Mouse (Mus musculus): Measurements from ENCODE around the gene Hnrnpdl. TPM values are rescaled to one million over a fixed set of nuclear protein-coding genes. Genes with fewer than 3 reads are reported as not detected.

Hnrnpdl gene
- polyA plus RNA-seq, 1 experiment from 2014 or later = 95.1 TPM

DNA sequence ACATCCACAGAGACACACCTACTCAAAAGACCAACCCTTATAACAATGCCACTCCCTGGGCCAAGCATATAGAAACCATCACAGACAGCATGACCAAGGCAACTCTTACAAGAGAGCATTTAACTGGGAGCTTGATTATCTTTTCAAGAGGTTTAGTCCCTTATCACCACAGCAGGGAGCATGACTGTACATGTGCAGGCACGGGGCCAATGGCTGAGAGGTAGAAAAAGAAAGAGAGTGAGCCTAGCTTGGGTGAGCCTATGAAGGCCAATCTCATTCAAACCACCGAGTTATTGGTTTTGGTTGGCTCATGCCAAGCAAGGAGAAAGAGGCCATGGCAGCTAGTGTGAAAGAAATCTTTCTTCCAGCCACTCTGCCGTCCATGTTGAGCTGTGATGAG is 34.0 kb downstream of the Hnrnpdl start:
- no peaks in the 10 kb centered on the region for H3K27me3 ChIP-seq (ENCODE audit: control insufficient read depth, insufficient read depth, low read length)
- 24% methylated on average over 3 of the region's 3 CpGs for WGBS
- H3K4me1 ChIP-seq (ENCODE audit: control insufficient read depth in 2 of 2, insufficient read depth in 2 of 2, low read length in 2 of 2) = peaks cover 10 to 21% of the 10 kb centered on the region in 2 experiments
- no peak overlapping the region for H3K4me2 ChIP-seq (ENCODE audit: low read length)
- no peaks in the 10 kb centered on the region for H3K9me3 ChIP-seq (ENCODE audit: control insufficient read depth, low read length)
- peak overlapping the region in 1 of 2 experiments; percentile 61; a peak in 2 of 4 replicates for H3K27ac ChIP-seq (replicated peaks in 1 of 2; ENCODE audit: control insufficient read depth in 1 of 2, insufficient read depth in 1 of 2, low read depth in 2 of 2, low read length in 2 of 2)
- no peak overlapping the region for H3K9ac ChIP-seq (ENCODE audit: low read length)
- no peak overlapping the region for H3K4me3 ChIP-seq (ENCODE audit: control insufficient read depth in 1 of 2, insufficient read depth in 1 of 2, low read depth in 1 of 2, low read length in 2 of 2)
- no peaks in the 10 kb centered on the region for H3K36me3 ChIP-seq (ENCODE audit: control insufficient read depth, insufficient read depth, low read length)
- no peak for ATAC-seq (ENCODE audit: insufficient number of reproducible peaks, insufficient read depth, low FRiP score, low read depth)

DNA sequence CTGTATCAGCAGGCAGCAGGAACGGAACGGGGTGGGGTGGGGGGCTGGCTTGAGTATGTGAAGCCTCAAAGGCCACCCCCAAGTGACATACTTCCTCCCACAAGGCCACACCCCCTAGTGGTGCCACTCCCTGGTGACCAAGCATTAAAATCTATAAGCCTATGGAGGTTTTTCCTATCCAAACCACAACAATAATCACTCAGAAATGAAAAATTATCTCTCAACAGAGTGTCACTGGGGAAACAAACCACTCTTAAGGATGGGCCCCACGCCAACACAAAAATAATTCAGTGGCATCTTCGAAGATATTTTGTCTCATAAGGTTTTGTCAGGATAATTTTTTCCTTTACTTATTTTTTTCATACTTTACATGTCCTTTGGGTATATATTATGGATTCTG is 35.6 kb downstream of the Hnrnpdl start:
- no peaks in the 10 kb centered on the region for H3K36me3 ChIP-seq (ENCODE audit: control insufficient read depth, insufficient read depth, low read length)
- 75% methylated on average over 4 of the region's 4 CpGs for WGBS
- H3K9ac ChIP-seq (ENCODE audit: low read length) = no peak overlapping the region
- no peaks in the 10 kb centered on the region for H3K9me3 ChIP-seq (ENCODE audit: control insufficient read depth, low read length)
- H3K4me2 ChIP-seq (ENCODE audit: low read length) = no peak overlapping the region
- H3K4me3 ChIP-seq (ENCODE audit: control insufficient read depth in 1 of 2, insufficient read depth in 1 of 2, low read depth in 1 of 2, low read length in 2 of 2) = no peak overlapping the region
- no peaks in the 10 kb centered on the region for H3K27me3 ChIP-seq (ENCODE audit: control insufficient read depth, insufficient read depth, low read length)
- no peak overlapping the region for H3K27ac ChIP-seq (replicated peaks in 1 of 2; ENCODE audit: control insufficient read depth in 1 of 2, insufficient read depth in 1 of 2, low read depth in 2 of 2, low read length in 2 of 2)
- H3K4me1 ChIP-seq (ENCODE audit: control insufficient read depth in 2 of 2, insufficient read depth in 2 of 2, low read length in 2 of 2) = peaks cover 10 to 21% of the 10 kb centered on the region in 2 experiments
- ATAC-seq (ENCODE audit: insufficient number of reproducible peaks, insufficient read depth, low FRiP score, low read depth) = no peak

GRCm38 (mm10) chr5:100000500-100000899 is 39.0 kb downstream of the Hnrnpdl start:
- Histone ChIP-seq H3K4me1 (ENCODE audit: control insufficient read depth in 2 of 2, insufficient read depth in 2 of 2, low read length in 2 of 2) (peaks cover 4 to 7% of the 10 kb centered on the region in 2 experiments), H3K36me3 (ENCODE audit: control insufficient read depth, insufficient read depth, low read length) (no peaks in the 10 kb centered on the region), H3K4me3 (ENCODE audit: control insufficient read depth in 1 of 2, insufficient read depth in 1 of 2, low read depth in 1 of 2, low read length in 2 of 2) (no peak overlapping the region), H3K9ac (ENCODE audit: low read length) (no peak overlapping the region), H3K27me3 (ENCODE audit: control insufficient read depth, insufficient read depth, low read length) (no peaks in the 10 kb centered on the region), H3K9me3 (ENCODE audit: control insufficient read depth, low read length) (0 out of 2 replicates have a peak, but pooled peaks cover 3% of the 10 kb centered on the region), H3K4me2 (ENCODE audit: low read length) (no peak overlapping the region), H3K27ac (replicated peaks in 1 of 2; ENCODE audit: control insufficient read depth in 1 of 2, insufficient read depth in 1 of 2, low read depth in 2 of 2, low read length in 2 of 2) (no peak overlapping the region)
- no peak for ATAC-seq (ENCODE audit: insufficient number of reproducible peaks, insufficient read depth, low FRiP score, low read depth)
- 34% methylated on average over 8 of the region's 8 CpGs for WGBS

- Histone ChIP-seq H3K36me3 (ENCODE audit: control insufficient read depth, insufficient read depth, low read length) (no peaks in the 10 kb centered on the region), H3K4me1 (ENCODE audit: control insufficient read depth in 2 of 2, insufficient read depth in 2 of 2, low read length in 2 of 2) (peaks cover 0 to 3% of the 10 kb centered on the region in 2 experiments; a peak in 2 of 4 replicates), H3K9me3 (ENCODE audit: control insufficient read depth, low read length) (0 out of 2 replicates have a peak, but pooled peaks cover 3% of the 10 kb centered on the region), H3K27ac (replicated peaks in 1 of 2; ENCODE audit: control insufficient read depth in 1 of 2, insufficient read depth in 1 of 2, low read depth in 2 of 2, low read length in 2 of 2) (no peak overlapping the region), H3K27me3 (ENCODE audit: control insufficient read depth, insufficient read depth, low read length) (no peaks in the 10 kb centered on the region), H3K9ac (ENCODE audit: low read length) (no peak overlapping the region), H3K4me3 (ENCODE audit: control insufficient read depth in 1 of 2, insufficient read depth in 1 of 2, low read depth in 1 of 2, low read length in 2 of 2) (no peak overlapping the region), H3K4me2 (ENCODE audit: low read length) (no peak overlapping the region)
- WGBS = 69% methylated on average over 7 of the region's 7 CpGs
- ATAC-seq (ENCODE audit: insufficient number of reproducible peaks, insufficient read depth, low FRiP score, low read depth) = no peak
Observed at GRCm38 (mm10) chr5:100000048-100000447, 39.4 kb downstream of the Hnrnpdl start.

DNA sequence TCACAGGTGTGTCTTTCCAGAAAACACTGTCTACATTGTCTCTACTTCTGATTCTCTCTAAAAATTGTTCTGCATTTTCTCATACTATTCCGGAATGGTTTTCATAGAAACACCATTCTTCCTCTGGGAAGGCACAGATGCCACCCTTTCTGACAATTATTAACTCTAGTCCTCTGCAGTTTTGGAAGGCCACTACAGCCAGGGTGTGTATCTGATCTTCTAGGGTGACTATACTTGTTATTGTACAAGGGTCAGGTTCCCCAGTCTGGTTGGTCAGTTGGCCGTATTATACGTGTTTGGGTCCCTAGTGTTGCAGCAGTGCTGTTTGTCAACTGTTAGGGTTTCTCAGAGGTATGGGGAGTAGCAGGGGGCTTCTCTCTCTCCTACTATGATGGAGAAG is 44.8 kb downstream of the Hnrnpdl start:
- no peak overlapping the region for H3K4me2 ChIP-seq (ENCODE audit: low read length)
- H3K36me3 ChIP-seq (ENCODE audit: control insufficient read depth, insufficient read depth, low read length) = no peaks in the 10 kb centered on the region
- ATAC-seq (ENCODE audit: insufficient number of reproducible peaks, insufficient read depth, low FRiP score, low read depth) = no peak
- no peak overlapping the region for H3K9ac ChIP-seq (ENCODE audit: low read length)
- no peak overlapping the region for H3K27ac ChIP-seq (replicated peaks in 1 of 2; ENCODE audit: control insufficient read depth in 1 of 2, insufficient read depth in 1 of 2, low read depth in 2 of 2, low read length in 2 of 2)
- no peak overlapping the region for H3K4me3 ChIP-seq (ENCODE audit: control insufficient read depth in 1 of 2, insufficient read depth in 1 of 2, low read depth in 1 of 2, low read length in 2 of 2)
- H3K9me3 ChIP-seq (ENCODE audit: control insufficient read depth, low read length) = 0 out of 2 replicates have a peak, but pooled peaks cover 3% of the 10 kb centered on the region
- WGBS = 87% methylated on average over 3 of the region's 3 CpGs
- H3K27me3 ChIP-seq (ENCODE audit: control insufficient read depth, insufficient read depth, low read length) = no peaks in the 10 kb centered on the region
- H3K4me1 ChIP-seq (ENCODE audit: control insufficient read depth in 2 of 2, insufficient read depth in 2 of 2, low read length in 2 of 2) = no peaks in the 10 kb centered on the region

GRCm38 (mm10) chr5:99994166-99994565 is 45.3 kb downstream of the Hnrnpdl start:
- Histone ChIP-seq H3K36me3 (ENCODE audit: control insufficient read depth, insufficient read depth, low read length) (no peaks in the 10 kb centered on the region), H3K4me3 (ENCODE audit: control insufficient read depth in 1 of 2, insufficient read depth in 1 of 2, low read depth in 1 of 2, low read length in 2 of 2) (no peak overlapping the region), H3K9ac (ENCODE audit: low read length) (no peak overlapping the region), H3K27ac (replicated peaks in 1 of 2; ENCODE audit: control insufficient read depth in 1 of 2, insufficient read depth in 1 of 2, low read depth in 2 of 2, low read length in 2 of 2) (no peak overlapping the region), H3K27me3 (ENCODE audit: control insufficient read depth, insufficient read depth, low read length) (no peaks in the 10 kb centered on the region), H3K4me1 (ENCODE audit: control insufficient read depth in 2 of 2, insufficient read depth in 2 of 2, low read length in 2 of 2) (no peaks in the 10 kb centered on the region), H3K4me2 (ENCODE audit: low read length) (no peak overlapping the region), H3K9me3 (ENCODE audit: control insufficient read depth, low read length) (0 out of 2 replicates have a peak, but pooled peaks cover 3% of the 10 kb centered on the region)
- WGBS = 76% methylated on average over 3 of the region's 3 CpGs
- no peak for ATAC-seq (ENCODE audit: insufficient number of reproducible peaks, insufficient read depth, low FRiP score, low read depth)

Other genes starting within 250 kb of the Hnrnpdl start
- gene Vamp9, start 133.4 kb downstream of the Hnrnpdl start, polyA plus RNA-seq (2014; fragmentation: Nextera tagmentation; extraction: Ambion mirVana) = 0.42 and 0.96 TPM in 2 replicates
- gene Hnrnpd, start 60.7 kb downstream of the Hnrnpdl start, polyA plus RNA-seq (2014; fragmentation: Nextera tagmentation; extraction: Ambion mirVana) = 83.0 and 95.2 TPM in 2 replicates
- gene 4930524J08Rik, start 60.6 kb downstream of the Hnrnpdl start, polyA plus RNA-seq (2014; fragmentation: Nextera tagmentation; extraction: Ambion mirVana) = 1.8 and 1.9 TPM in 2 replicates
- gene Enoph1, start 321 bp upstream of the Hnrnpdl start, polyA plus RNA-seq (2014; fragmentation: Nextera tagmentation; extraction: Ambion mirVana) = 24.3 and 24.5 TPM in 2 replicates
- 1.2 and 1.7 TPM in 2 replicates for gene Tmem150c, start 120.1 kb upstream of the Hnrnpdl start, polyA plus RNA-seq (2014; fragmentation: Nextera tagmentation; extraction: Ambion mirVana)

Data from heart, embryonic 14.5 days (tissue).